Mouse (Mus musculus): ENCODE data around the gene Lgalsl. TPM values are rescaled to one million over a fixed set of nuclear protein-coding genes. Genes with fewer than 3 reads are reported as not detected.

Gene Lgalsl
- polyA plus RNA-seq (2014; fragmentation: Illumina TruSeq; extraction: RNeasy Lipid Tissue Mini Kit (QIAGEN cat#74804); ENCODE audit: low read depth, low replicate concordance): 5.8 TPM

DNA sequence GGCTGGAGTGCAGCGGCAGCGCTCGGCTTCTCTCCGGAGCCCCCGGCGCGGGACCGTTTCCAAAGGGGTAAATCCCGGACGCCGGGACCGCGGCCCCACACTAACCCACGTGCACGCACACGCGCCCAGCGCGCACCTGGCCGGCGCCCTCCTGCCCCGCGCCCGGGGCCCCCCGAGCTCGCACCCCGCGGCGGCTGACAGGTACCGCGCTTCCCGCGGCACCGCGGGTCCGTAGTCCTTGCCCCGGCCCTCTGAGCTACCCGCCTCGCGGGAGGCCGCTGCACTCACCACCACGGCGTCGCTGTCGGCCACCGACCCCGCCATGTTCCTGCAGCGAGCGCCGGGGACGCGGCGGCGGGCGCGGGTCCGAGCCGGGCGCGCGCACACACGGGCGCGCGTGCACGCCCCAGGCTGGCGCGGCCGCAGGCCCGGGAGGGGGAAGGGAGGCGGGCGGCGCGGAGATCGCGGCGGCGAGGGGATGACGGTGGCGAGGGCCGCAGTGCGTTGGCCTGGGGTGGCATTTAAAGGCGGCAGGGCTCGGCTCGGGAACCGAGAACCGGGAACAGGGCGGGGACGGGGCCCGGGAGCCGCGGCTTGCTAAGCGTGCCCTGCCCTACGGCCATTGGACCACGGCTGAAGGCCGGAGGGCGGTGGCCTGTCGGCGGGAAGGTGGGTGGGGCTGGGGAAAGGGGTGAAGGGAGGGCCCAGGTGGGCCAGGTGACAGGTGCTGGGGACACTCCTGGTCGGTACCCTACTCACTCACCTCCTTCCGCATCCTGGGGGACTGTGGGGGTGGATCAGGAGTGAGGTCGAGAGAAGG, at the start of gene Lgalsl:
TSS of gene Lgalsl (minus strand) at position 371 of the 820 bp plus-strand sequence.

Other genes with a start within 250 kb of the Lgalsl start
- 113 TPM for gene Aftph, start 89.5 kb downstream of the Lgalsl start, polyA plus RNA-seq (2014; fragmentation: Illumina TruSeq; extraction: RNeasy Lipid Tissue Mini Kit (QIAGEN cat#74804); ENCODE audit: low read depth, low replicate concordance)